Mouse (Mus musculus) monocyte, adult 2 months (primary cell): Measurements from ENCODE around the gene Mex3d.

Experiments used
- DNase-seq, 2 experiments: peaks; one replicate each; pipeline ENCODE4 v3.0.0; 2022; ENCODE audit warnings: low spot score in 2 of 2, low read depth in 1 of 2

The Mex3d gene

GRCm38 (mm10) chr10:80412656-80413541 lies 25.4 kb upstream of the Mex3d start:
- DNase-seq: no peak

DNA sequence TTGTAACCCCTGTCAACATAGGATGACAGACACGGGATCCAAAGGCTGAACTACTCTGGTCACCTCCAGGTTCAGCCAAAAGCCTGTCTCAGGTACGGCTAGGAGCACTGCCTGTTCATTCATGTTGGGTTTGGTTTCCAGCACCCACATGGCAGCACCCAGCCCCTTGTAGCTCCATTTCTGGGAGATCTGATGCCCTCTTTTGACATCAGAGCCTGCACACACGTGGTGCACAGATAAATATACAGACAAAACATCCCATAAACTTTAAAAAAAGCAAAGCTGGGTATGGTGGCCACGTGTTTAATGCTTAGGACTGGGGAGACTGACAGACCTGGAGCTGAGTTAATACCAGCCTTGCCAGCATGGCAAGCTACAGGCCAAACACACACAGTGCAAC lies 20.5 kb upstream of the Mex3d start:
- DNase-seq: no peak

GRCm38 (mm10) chr10:80406684-80407501 lies 19.4 kb upstream of the Mex3d start, which contains the start of gene Uqcr11:
Uqcr11 (minus strand) TSS chr10:80406830.
- DNase-seq: peak; percentile 79 to 82

- no peak for DNase-seq
These were observed 18.2 kb upstream of the Mex3d start for GRCm38 (mm10) chr10:80405481-80406173.

DNA sequence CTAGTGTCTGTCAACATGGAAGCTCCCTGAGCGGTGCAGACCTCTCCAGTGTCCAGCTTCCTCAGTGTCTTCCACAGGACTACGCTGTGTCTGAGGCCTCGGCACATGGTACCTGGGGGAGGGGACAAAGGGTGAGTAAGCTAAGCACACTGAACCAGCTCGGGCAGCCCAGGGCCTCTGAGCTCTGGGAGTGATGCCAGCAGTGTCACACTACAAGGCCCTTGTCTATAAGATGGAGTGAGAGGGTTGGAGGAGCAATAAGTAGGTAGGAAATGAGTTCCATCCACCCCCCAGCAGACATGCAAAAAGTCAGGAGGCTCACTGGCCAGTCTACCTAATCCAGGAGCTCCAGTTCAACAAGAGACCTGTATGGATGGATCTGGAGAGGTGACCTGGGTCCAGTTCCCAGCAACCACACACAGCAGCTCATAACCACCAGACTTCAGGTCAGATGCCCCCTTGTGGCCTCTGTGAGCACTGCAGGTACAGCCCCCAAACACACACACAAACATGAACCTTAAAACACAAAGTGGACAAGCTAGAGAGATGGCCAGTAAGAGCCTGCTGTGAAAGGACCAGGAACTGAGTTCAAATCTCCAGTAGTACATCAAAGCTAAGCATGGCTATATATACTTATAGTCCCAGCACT lies 15.7 kb upstream of the Mex3d start:
- DNase-seq: no peak

GRCm38 (mm10) chr10:80400704-80401161 lies 13.3 kb upstream of the Mex3d start:
- DNase-seq: no peak

GRCm38 (mm10) chr10:80399973-80400703 lies 12.7 kb upstream of the Mex3d start:
- DNase-seq: no peak

DNA sequence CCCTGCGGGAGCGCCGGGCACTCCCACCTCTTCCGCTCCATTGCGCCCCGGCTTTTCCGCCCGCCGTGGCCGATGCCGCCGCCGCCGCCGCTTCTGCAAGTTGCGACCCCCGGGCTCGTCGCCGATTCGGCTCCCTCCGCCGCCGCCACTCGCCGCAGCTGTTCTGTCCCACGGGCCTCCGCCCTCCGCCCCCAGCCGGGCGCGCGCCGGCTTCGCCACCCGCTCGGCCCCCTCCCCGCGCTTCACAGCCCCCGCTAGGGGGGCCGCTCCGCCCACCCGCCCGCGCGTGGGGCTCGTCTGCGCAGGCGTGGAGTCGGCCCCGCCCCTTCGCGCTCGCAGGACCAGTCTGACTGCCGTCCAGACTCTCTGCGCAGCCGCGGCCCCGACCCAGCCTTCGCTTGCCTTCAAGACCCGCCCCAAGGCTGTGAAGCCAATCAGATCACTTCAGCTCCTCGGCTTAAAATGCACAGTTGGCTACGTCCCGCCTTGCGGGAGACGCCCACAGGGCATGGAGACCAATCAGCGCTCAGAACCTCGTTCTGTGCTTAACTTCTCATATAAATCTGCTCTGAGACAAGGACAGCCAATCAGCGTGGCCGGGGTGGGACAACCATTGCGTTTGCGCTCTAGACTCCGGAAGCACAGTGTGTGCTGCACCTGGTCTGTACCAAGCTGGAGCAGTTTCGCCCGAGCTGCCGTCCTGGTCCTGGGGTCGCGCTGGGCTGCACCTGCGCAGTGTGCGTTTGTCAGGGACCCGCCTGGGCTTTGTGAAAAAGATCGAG lies 11.9 kb upstream of the Mex3d start, which contains the start of gene Mbd3:
TSS of gene Mbd3 (minus strand) at position 360 of the 782 bp plus-strand sequence.
- DNase-seq: peak; percentile 96 to 98

GRCm38 (mm10) chr10:80398719-80399190 lies 11.3 kb upstream of the Mex3d start:
- DNase-seq: peak; percentile 94 to 95

- no peak for DNase-seq
These were observed 10.7 kb upstream of the Mex3d start for GRCm38 (mm10) chr10:80398174-80398535.

GRCm38 (mm10) chr10:80397524-80398173 lies 10.2 kb upstream of the Mex3d start:
- DNase-seq: no peak

GRCm38 (mm10) chr10:80396822-80397523 lies 9.5 kb upstream of the Mex3d start:
- DNase-seq: no peak

- no peak for DNase-seq
These were observed 7.7 kb upstream of the Mex3d start for GRCm38 (mm10) chr10:80395025-80395627.

DNA sequence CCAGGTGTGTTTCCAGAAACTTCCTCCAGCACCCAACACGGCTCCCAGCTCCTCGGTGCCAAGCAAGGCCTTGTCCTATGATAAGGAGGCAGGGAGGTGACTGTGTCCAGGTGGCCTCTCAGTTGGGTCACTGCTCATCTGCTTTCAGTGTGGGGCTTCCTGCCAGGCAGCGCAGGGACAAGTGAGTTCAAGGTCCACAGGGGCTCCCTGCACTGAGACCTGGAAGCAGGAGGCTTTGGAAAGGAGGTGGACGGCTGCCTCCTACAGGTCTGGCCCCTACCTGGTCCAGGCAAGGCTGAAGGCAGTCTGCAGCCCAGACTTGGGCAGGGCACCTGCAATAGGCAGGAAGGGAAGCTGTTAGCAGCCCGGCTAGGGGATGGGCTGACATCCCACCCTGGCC lies 5.2 kb upstream of the Mex3d start:
- DNase-seq: no peak

DNA sequence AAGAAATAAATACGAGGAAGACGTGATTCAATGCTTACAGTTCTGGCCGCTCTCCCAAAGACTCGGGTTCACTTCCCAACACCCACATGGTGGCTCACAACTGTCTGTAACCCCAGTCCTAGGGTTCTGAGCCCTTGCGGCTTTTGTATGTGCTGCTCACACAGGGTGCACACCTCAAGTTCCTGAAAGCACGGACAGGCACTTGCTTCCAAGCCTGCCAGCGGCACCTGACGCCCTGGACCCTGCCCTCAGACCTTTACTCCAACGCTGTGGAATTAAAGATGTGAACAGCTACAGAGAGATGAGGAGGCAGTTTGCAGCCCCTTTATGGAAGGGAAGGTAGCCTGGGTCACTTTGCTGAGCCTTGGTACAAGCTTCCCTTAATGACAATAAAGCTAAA lies 3.2 kb upstream of the Mex3d start:
- no peak for DNase-seq

GRCm38 (mm10) chr10:80389185-80389708 lies 1.8 kb upstream of the Mex3d start:
- no peak for DNase-seq

- DNase-seq: no peak
These were observed 1.3 kb upstream of the Mex3d start for GRCm38 (mm10) chr10:80388731-80389130.
